7 mouse cellular contexts compared by ENCODE assay signal in genomic region chr4:155219271-155220212, GRCm38 (mm10). TPM values are rescaled to one million over a fixed set of nuclear protein-coding genes. Genes with fewer than 3 reads are reported as not detected.
A peak's percentile ranks its signal among the peaks of the same experiment; 100 is the strongest.
DNase-seq lines count a peak whose midpoint lies in the region; ATAC-seq and TF ChIP-seq lines count a peak whose summit lies in the region.

No protein-coding gene starts in this region.

- H3K9me3 ChIP-seq in lung, embryonic 16.5 days (ENCODE audit: control insufficient read depth, low read length) = no peaks in the 10 kb centered on the region
- no peaks in the 10 kb centered on the region for H3K9me3 ChIP-seq in limb, embryonic 11.5 days (ENCODE audit: control insufficient read depth, low read length)

- no peak for TF ChIP-seq POLR2A in embryonic fibroblast, embryonic 13.5 days (IDR thresholded peaks at IDR 0.05; ENCODE audit: low read depth, low read length)

- H3K27me3 ChIP-seq in lung, embryonic 16.5 days (ENCODE audit: control insufficient read depth, insufficient read depth, low read depth, low read length) = no peaks in the 10 kb centered on the region
- no peaks in the 10 kb centered on the region for H3K27me3 ChIP-seq in limb, embryonic 11.5 days (ENCODE audit: control insufficient read depth, insufficient read depth, low read length)
- H3K27me3 ChIP-seq in splenic B cell, adult 2 months (ENCODE audit: control insufficient read depth, insufficient read depth, low read length, poor library complexity, severe bottlenecking) = no peaks in the 10 kb centered on the region

- TF ChIP-seq CTCF in embryonic fibroblast, embryonic 13.5 days (IDR thresholded peaks at IDR 0.05; ENCODE audit: borderline replicate concordance, insufficient read depth, low read length) = no peak

- no peaks in the 10 kb centered on the region for H3K36me3 ChIP-seq in lung, embryonic 16.5 days (ENCODE audit: control insufficient read depth, insufficient read depth, low read length)
- no peaks in the 10 kb centered on the region for H3K36me3 ChIP-seq in limb, embryonic 11.5 days (ENCODE audit: control insufficient read depth, insufficient read depth, low read length)
- no peaks in the 10 kb centered on the region; the same call in 1 of the 2 replicates for H3K36me3 ChIP-seq in splenic B cell, adult 2 months (ENCODE audit: control insufficient read depth, insufficient read depth, low read length, poor library complexity, severe bottlenecking)

- DNase-seq in lung, postnatal 25 days (ENCODE audit: low spot score) = no peak
- no peak for DNase-seq in limb, embryonic 11.5 days (ENCODE audit: low spot score)
- peak; percentile 38 for DNase-seq in splenic B cell, adult 2 months (ENCODE audit: low read depth, low spot score)
- no peak for DNase-seq in adrenal gland, adult 2 months
- DNase-seq in c-Kit-positive CD71-positive TER-119-positive erythroid progenitor cells, embryonic 14.5 days (ENCODE audit: low spot score) = no peak

- H3K27ac ChIP-seq in lung, embryonic 16.5 days (ENCODE audit: low read length) = 0 out of 2 replicates have a peak overlapping the region, but pooled peaks have one; percentile 24
- H3K27ac ChIP-seq in embryonic fibroblast, embryonic 13.5 days (ENCODE audit: insufficient read depth, low read length) = peak overlapping the region; percentile 28
- no peak overlapping the region for H3K27ac ChIP-seq in limb, embryonic 11.5 days (replicated peaks; ENCODE audit: low read depth, low read length)

- ATAC-seq in lung, embryonic 16.5 days (ENCODE audit: low read depth) = no peak
- ATAC-seq in limb, embryonic 11.5 days (ENCODE audit: insufficient number of reproducible peaks, low FRiP score, low TSS enrichment, low read depth) = no peak

- H3K4me2 ChIP-seq in lung, embryonic 16.5 days (ENCODE audit: low read depth, low read length) = peak overlapping the region; percentile 97
- peak overlapping the region; percentile 99 for H3K4me2 ChIP-seq in limb, embryonic 11.5 days (ENCODE audit: low read depth, severe bottlenecking)

- H3K4me3 ChIP-seq in lung, embryonic 16.5 days (ENCODE audit: low read length) = peak overlapping the region; percentile 90
- H3K4me3 ChIP-seq in embryonic fibroblast, embryonic 13.5 days (ENCODE audit: insufficient read depth, low read length) = peak overlapping the region; percentile 97
- H3K4me3 ChIP-seq in limb, embryonic 11.5 days (ENCODE audit: low read depth, low read length) = peak overlapping the region; percentile 94

- peaks cover 64% of the 10 kb centered on the region for H3K4me1 ChIP-seq in lung, embryonic 16.5 days (replicated peaks; ENCODE audit: control insufficient read depth, insufficient read depth, low read length)
- peaks cover 29% of the 10 kb centered on the region for H3K4me1 ChIP-seq in embryonic fibroblast, embryonic 13.5 days (ENCODE audit: control insufficient read depth, insufficient read depth, low read length)
- peaks cover 71% of the 10 kb centered on the region for H3K4me1 ChIP-seq in limb, embryonic 11.5 days (ENCODE audit: control insufficient read depth, insufficient read depth, low read length)

- peak overlapping the region; percentile 94 for H3K9ac ChIP-seq in lung, embryonic 16.5 days (ENCODE audit: low read length)
- H3K9ac ChIP-seq in limb, embryonic 11.5 days (ENCODE audit: low read length) = peak overlapping the region; percentile 41; the same call in 1 of the 2 replicates

- 26% methylated on average over 12 of the region's 12 CpGs for WGBS in lung, embryonic 16.5 days
- 69% methylated on average over 12 of the region's 12 CpGs for WGBS in limb, embryonic 11.5 days

RNA-seq across cellular contexts. Expression of gene Ski, which starts 2.9 kb away (rescaled TPM):
- polyA plus RNA-seq in lung, embryonic 16.5 days (2015; fragmentation: Nextera tagmentation; extraction: Ambion mirVana) = 15.8 and 16.7 TPM in 2 replicates
- 88.4 and 106 TPM in 2 replicates for polyA plus RNA-seq in embryonic fibroblast, embryonic 13.5 days (2011; ENCODE audit: insufficient read length, low read depth, missing spikeins)
- 17.7 and 17.8 TPM in 2 replicates for polyA plus RNA-seq in limb, embryonic 11.5 days (2014; fragmentation: Nextera tagmentation; extraction: Ambion mirVana)
- total RNA-seq in adrenal gland, adult 2 months (2021) = 10 to 100 TPM; 59.7 to 63.8 TPM
- polyA plus RNA-seq in adrenal gland, adult 2 months (2012; rRNA removed) = 83.1 and 103 TPM in 2 replicates

RNA-seq across cellular contexts. Expression of gene Faap20, which starts 30.1 kb away (rescaled TPM):
- polyA plus RNA-seq in lung, embryonic 16.5 days (2015; fragmentation: Nextera tagmentation; extraction: Ambion mirVana) = 78.6 and 79.6 TPM in 2 replicates
- 19.8 and 21.1 TPM in 2 replicates for polyA plus RNA-seq in embryonic fibroblast, embryonic 13.5 days (2011; ENCODE audit: insufficient read length, low read depth, missing spikeins)
- polyA plus RNA-seq in limb, embryonic 11.5 days (2014; fragmentation: Nextera tagmentation; extraction: Ambion mirVana) = 103 and 104 TPM in 2 replicates
- total RNA-seq in adrenal gland, adult 2 months (2021) = 10 to 100 TPM; 40.3 to 57.3 TPM
- 106 and 127 TPM in 2 replicates for polyA plus RNA-seq in adrenal gland, adult 2 months (2012; rRNA removed)
